ENCODE assay signal across 23 mouse cellular contexts in the genomic region with DNA sequence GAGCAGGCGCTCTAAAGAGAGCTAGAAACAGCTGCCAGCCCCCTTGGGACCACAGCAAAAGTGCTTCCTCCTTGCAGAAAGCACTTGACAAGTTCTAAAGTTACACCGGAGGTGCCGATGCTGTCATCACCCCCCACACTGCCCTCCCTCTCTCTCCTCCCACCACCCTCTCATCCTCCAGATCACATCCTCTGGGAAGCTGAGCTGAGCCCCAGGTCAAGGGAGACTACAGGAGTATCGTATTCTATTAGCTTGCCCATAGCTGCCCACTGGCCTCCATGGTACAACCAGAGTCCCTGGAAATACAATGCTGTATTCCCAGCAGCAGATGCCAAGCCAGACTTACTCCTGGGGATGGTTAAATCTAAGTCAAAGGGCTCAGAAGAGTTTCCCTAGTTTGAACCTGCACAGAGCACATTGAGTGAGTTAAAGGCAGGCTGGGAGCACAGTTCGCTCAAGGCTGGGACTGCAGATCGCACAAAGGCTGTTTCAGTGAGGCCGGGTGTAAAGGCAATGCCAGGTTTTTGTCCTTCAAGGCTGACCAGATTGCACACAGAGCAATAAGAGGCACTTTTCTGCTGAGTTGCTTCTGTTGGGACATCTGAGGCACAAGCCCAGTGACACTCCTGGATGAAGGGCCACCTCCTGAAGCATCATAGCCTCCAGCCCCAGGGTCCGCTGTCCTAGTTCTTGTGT.
DNase-seq lines count a peak whose midpoint lies in the region; ATAC-seq lines count a peak whose summit lies in the region.
"Had no signal": no experiment of that assay in that cellular context is flagged by ENCODE, and none has a peak within 500 bp of the region (broad histone marks: within the 10 kb centered on the region; RNA-seq: fewer than 3 reads in every experiment).

No protein-coding gene starts in this region.

- no peak overlapping the region for H3K4me2 ChIP-seq in limb, embryonic 13.5 days (replicated peaks)
- H3K4me2 ChIP-seq: embryonic facial prominence, embryonic 12.5 days; forebrain, embryonic 12.5 days; heart, embryonic 12.5 days; hindbrain, embryonic 12.5 days; liver, embryonic 11.5 days had no signal

- peak; percentile 36; the same call in 1 of the 2 replicates for ATAC-seq in limb, embryonic 13.5 days (ENCODE audit: low FRiP score, low read depth)
- ATAC-seq in activated CD4-positive, CD25-positive, alpha-beta regulatory T cell, adult 4 months: no peak
- ATAC-seq: liver, postnatal 0 days; lung, postnatal 0 days had no signal

- peaks cover 24% of the 10 kb centered on the region for H3K4me1 ChIP-seq in limb, embryonic 13.5 days
- H3K4me1 ChIP-seq in limb, embryonic 10.5 days: peaks cover 11% of the 10 kb centered on the region

- no peaks in the 10 kb centered on the region for H3K36me3 ChIP-seq in limb, embryonic 13.5 days
- no peaks in the 10 kb centered on the region for H3K36me3 ChIP-seq in limb, embryonic 10.5 days
- H3K36me3 ChIP-seq: embryonic facial prominence, embryonic 12.5 days; forebrain, embryonic 12.5 days; heart, embryonic 12.5 days; hindbrain, embryonic 12.5 days had no signal

- H3K9me3 ChIP-seq in limb, embryonic 13.5 days: no peaks in the 10 kb centered on the region
- H3K9me3 ChIP-seq in limb, embryonic 10.5 days (replicated peaks): no peaks in the 10 kb centered on the region
- H3K9me3 ChIP-seq: embryonic facial prominence, embryonic 12.5 days; forebrain, embryonic 12.5 days; heart, embryonic 12.5 days; hindbrain, embryonic 12.5 days had no signal

- no peak overlapping the region for H3K4me3 ChIP-seq in limb, embryonic 13.5 days
- H3K4me3 ChIP-seq in limb, embryonic 10.5 days: no peak overlapping the region
- H3K4me3 ChIP-seq: embryonic facial prominence, embryonic 12.5 days; erythroblast, embryonic 14.5 days; forebrain, embryonic 12.5 days; heart, embryonic 12.5 days; hindbrain, embryonic 12.5 days had no signal

- peaks cover 4% of the 10 kb centered on the region; the same call in 1 of the 2 replicates for H3K27me3 ChIP-seq in limb, embryonic 13.5 days
- no peaks in the 10 kb centered on the region for H3K27me3 ChIP-seq in limb, embryonic 10.5 days (ENCODE audit: low read depth, poor library complexity, severe bottlenecking)
- H3K27me3 ChIP-seq: embryonic facial prominence, embryonic 12.5 days; forebrain, embryonic 12.5 days; hindbrain, embryonic 12.5 days had no signal

- no peak overlapping the region for H3K9ac ChIP-seq in limb, embryonic 13.5 days
- H3K9ac ChIP-seq: embryonic facial prominence, embryonic 12.5 days; forebrain, embryonic 12.5 days; heart, embryonic 12.5 days; hindbrain, embryonic 12.5 days; liver, postnatal 0 days had no signal

- 50% methylated on average over 8 of the region's 8 CpGs for WGBS in limb, embryonic 13.5 days
- WGBS in limb, embryonic 10.5 days: 55% methylated on average over 8 of the region's 8 CpGs

- H3K27ac ChIP-seq in limb, embryonic 13.5 days: no peak overlapping the region
- H3K27ac ChIP-seq in limb, embryonic 10.5 days: no peak overlapping the region
- H3K27ac ChIP-seq: embryonic facial prominence, embryonic 12.5 days; forebrain, embryonic 12.5 days; hindbrain, embryonic 12.5 days; macrophage had no signal

- DNase-seq in embryo, embryonic 9.5 days (ENCODE audit: extremely low spot score): peak; percentile 19
- DNase-seq in embryo, embryonic 10.5 days (ENCODE audit: low spot score): no peak
- no peak for DNase-seq in limb, embryonic 10.5 days (ENCODE audit: low spot score)
- DNase-seq in adrenal gland, postnatal 36 days: peak; percentile 42 to 48
- DNase-seq in urinary bladder, adult 2 months (ENCODE audit: low spot score): no peak
- DNase-seq: gastrocnemius, postnatal 25 days; heart, adult 18-20 months; heart, postnatal 10 days; kidney, adult 18-20 months; liver, postnatal 0 days; right cerebral cortex, adult 18-20 months; right cerebral cortex, postnatal 4 days; thymus, postnatal 14 days had no signal

Comparison
In these comparisons a context has a peak if more than half of its experiments do, and no peak if none do; other contexts are left out.
1. DNase-seq: peak in embryo, embryonic 9.5 days (single experiment) and adrenal gland, postnatal 36 days (2 of 2); none in embryo, embryonic 10.5 days (single experiment), limb, embryonic 10.5 days (single experiment) and urinary bladder, adult 2 months (single experiment).